Mouse (Mus musculus): Measurements from ENCODE around the gene Msantd1. TPM values are rescaled to one million over a fixed set of nuclear protein-coding genes. Genes with fewer than 3 reads are reported as not detected.
"Not testable (repeated sequence)": the region's sequence is repeated elsewhere in the genome, so short reads cannot be mapped to it uniquely, and the experiment has no call there.

Gene Msantd1
- polyA plus RNA-seq (2012; rRNA removed), result 2.0 and 2.7 TPM in 2 replicates

- 37% methylated on average over 6 of the region's 6 CpGs for WGBS
- DNase-seq (ENCODE audit: low read depth, low spot score), result no peak
These were observed at the start of gene Msantd1 for GRCm38 (mm10) chr5:34907910-34908725. TSS of gene Msantd1 (plus strand) at chr5:34908012.

GRCm38 (mm10) chr5:34865367-34865766, 42.4 kb upstream of the Msantd1 start:
- DNase-seq (ENCODE audit: low read depth, low spot score), result no peak
- 90% methylated on average over 5 of the region's 5 CpGs for WGBS

GRCm38 (mm10) chr5:34880307-34880706, 27.5 kb upstream of the Msantd1 start:
- WGBS, result 96% methylated on average over 3 of the region's 3 CpGs
- DNase-seq (ENCODE audit: low read depth, low spot score), result not testable (repeated sequence)

- DNase-seq (ENCODE audit: low read depth, low spot score), result no peak
- WGBS, result 96% methylated on average over 3 of the region's 3 CpGs
These were observed 26.8 kb upstream of the Msantd1 start for GRCm38 (mm10) chr5:34881023-34881422.

- no peak for DNase-seq (ENCODE audit: low read depth, low spot score)
- 87% methylated on average over 3 of the region's 3 CpGs for WGBS
These were observed 22.6 kb upstream of the Msantd1 start for GRCm38 (mm10) chr5:34885250-34885649.

GRCm38 (mm10) chr5:34889252-34889651, 18.6 kb upstream of the Msantd1 start:
- 90% methylated on average over 4 of the region's 4 CpGs for WGBS
- no peak for DNase-seq (ENCODE audit: low read depth, low spot score)

- 76% methylated on average over 3 of the region's 3 CpGs for WGBS
- DNase-seq (ENCODE audit: low read depth, low spot score), result no peak
These were observed 10.9 kb upstream of the Msantd1 start for GRCm38 (mm10) chr5:34896697-34897453.

- WGBS, result 96% methylated on average over 6 of the region's 6 CpGs
These were observed 7.9 kb upstream of the Msantd1 start for GRCm38 (mm10) chr5:34899787-34900469.

GRCm38 (mm10) chr5:34902371-34902770, 5.4 kb upstream of the Msantd1 start:
- no peak for DNase-seq (ENCODE audit: low read depth, low spot score)

More at GRCm38 (mm10) chr5:34899787-34900469, 7.9 kb upstream of the Msantd1 start:
- DNase-seq (ENCODE audit: low read depth, low spot score), result no peak

GRCm38 (mm10) chr5:34902811-34903385, 4.9 kb upstream of the Msantd1 start:
- WGBS, result 83% methylated on average over 5 of the region's 5 CpGs
- DNase-seq (ENCODE audit: low read depth, low spot score), result no peak

- DNase-seq (ENCODE audit: low read depth, low spot score), result no peak
These were observed 3.4 kb upstream of the Msantd1 start for GRCm38 (mm10) chr5:34904412-34904811.

- 72% methylated on average over 4 of the region's 4 CpGs for WGBS
- no peak for DNase-seq (ENCODE audit: low read depth, low spot score)
These were observed 582 bp upstream of the Msantd1 start for GRCm38 (mm10) chr5:34907230-34907629.

- no peak for DNase-seq (ENCODE audit: low read depth, low spot score)
These were observed 1.2 kb downstream of the Msantd1 start for GRCm38 (mm10) chr5:34908726-34909633.

GRCm38 (mm10) chr5:34909634-34910503, 2.1 kb downstream of the Msantd1 start:
- DNase-seq (ENCODE audit: low read depth, low spot score), result no peak
- WGBS, result 73% methylated on average over 1 of the region's 1 CpGs

More at GRCm38 (mm10) chr5:34908726-34909633, 1.2 kb downstream of the Msantd1 start:
- WGBS, result 29% methylated on average over 9 of the region's 9 CpGs

- WGBS, result 77% methylated on average over 4 of the region's 4 CpGs
These were observed 2.6 kb downstream of the Msantd1 start for GRCm38 (mm10) chr5:34910504-34910815.

GRCm38 (mm10) chr5:34915801-34916200, 8.0 kb downstream of the Msantd1 start:
- WGBS, result 13% methylated on average over 1 of the region's 1 CpGs
- no peak for DNase-seq (ENCODE audit: low read depth, low spot score)

More at GRCm38 (mm10) chr5:34910504-34910815, 2.6 kb downstream of the Msantd1 start:
- no peak for DNase-seq (ENCODE audit: low read depth, low spot score)

- no peak for DNase-seq (ENCODE audit: low read depth, low spot score)
- WGBS, result 84% methylated on average over 10 of the region's 10 CpGs
These were observed 9.4 kb downstream of the Msantd1 start for GRCm38 (mm10) chr5:34917234-34917655.

GRCm38 (mm10) chr5:34918785-34919184, 11.0 kb downstream of the Msantd1 start:
- WGBS, result 89% methylated on average over 3 of the region's 3 CpGs
- DNase-seq (ENCODE audit: low read depth, low spot score), result no peak

Measured in large intestine, adult 2 months (tissue).